Mouse (Mus musculus) lung, postnatal 0 days (tissue): ENCODE data around the gene Blcap.

ENCODE experiments used
- CTCF ChIP-seq: IDR thresholded peaks from 2 replicates; pipeline ENCODE4 v1.5.1; 2016; ENCODE audit warnings: antibody characterized with exemption, mild to moderate bottlenecking
- EP300 ChIP-seq: IDR thresholded peaks from 2 replicates; pipeline ENCODE4 v1.6.1; 2016; ENCODE audit warnings: antibody characterized with exemption, mild to moderate bottlenecking, control low read depth

GRCm38 (mm10) chr2:157509182-157509581 lies 61.9 kb downstream of the Blcap start:
- TF ChIP-seq CTCF (no peak), EP300 (no peak)
